Mouse (Mus musculus): ENCODE data around the gene Zfp735.

Zfp735 gene

DNA sequence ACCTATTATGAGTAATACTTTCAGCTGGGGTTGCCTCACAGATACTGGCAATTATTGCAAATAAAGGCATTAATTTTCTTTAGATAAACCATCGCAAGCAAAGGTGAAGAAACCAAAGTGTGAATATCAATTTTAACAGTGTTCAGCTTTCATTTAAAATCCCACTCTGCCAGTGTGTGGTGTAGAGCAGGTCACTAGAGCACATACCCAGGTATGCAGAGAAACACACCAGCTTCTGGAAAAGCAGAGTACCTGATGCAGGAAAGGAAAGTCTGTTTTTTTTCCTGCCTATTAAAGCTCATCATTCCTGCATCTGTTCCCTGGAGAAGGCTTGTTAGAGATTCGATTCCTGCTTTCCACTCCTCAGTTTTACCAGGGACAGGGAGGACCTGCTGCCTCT is at the start of gene Zfp735:
Gene Zfp735 (plus strand): TSS at position 301 of the 400 bp plus-strand sequence.
- DNase-seq (ENCODE audit: low spot score): no peak

DNA sequence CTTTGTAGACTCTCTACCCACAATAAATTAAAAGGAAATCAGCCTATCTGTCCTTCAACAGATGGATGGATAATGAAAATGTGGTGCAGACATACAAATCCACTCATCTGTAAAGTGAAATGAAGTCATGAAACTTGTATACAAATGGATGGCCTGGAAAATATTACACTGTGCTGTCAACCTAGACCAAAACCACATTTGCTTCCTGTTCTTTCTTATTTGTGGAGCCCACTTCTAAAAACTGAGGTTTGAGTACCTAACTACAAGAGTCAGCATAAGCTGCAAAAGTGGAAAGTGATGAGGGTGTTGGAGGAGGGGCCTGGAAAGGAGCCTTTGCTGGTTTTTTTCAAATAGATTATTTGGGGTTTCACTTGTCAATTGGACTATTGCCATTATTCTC is 70.5 kb downstream of the Zfp735 start:
- no peak for DNase-seq (ENCODE audit: low spot score)
